In the genomic region with DNA sequence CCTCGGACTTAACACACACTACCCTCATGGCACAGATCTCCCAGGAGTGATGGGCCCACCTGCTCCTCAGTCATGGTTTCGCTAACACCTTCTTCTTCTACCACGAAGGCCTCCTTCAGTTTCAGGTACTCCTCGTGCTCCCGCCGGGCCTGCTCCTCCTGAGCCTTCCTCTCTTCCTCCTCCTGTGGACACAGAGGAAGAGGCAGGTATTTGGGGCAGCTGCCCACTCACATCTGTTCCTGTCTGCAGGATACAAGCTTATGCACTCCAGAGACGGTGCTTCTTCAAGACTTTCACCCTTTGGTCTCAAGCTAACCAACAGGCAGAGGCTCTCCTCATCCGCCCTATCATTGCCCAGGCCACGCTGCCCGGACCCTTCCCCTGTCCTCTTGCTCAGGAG, we compare ENCODE assay signal across 23 mouse cellular contexts. TPM values are rescaled to one million over a fixed set of nuclear protein-coding genes. Genes with fewer than 3 reads are reported as not detected.
DNase-seq lines count a peak whose midpoint lies in the region; TF ChIP-seq lines count a peak whose summit lies in the region.
"Had no signal": no experiment of that assay in that cellular context is flagged by ENCODE, and none has a peak within 500 bp of the region (broad histone marks: within the 10 kb centered on the region; RNA-seq: fewer than 3 reads in every experiment).

No protein-coding gene starts in this region.

- peak in 1 of 2 experiments; percentile 35 for DNase-seq in left cerebral cortex, adult 2 months (ENCODE audit: extremely low spot score in 1 of 2, low spot score in 2 of 2)
- DNase-seq in left cerebral cortex, adult 9 months (ENCODE audit: low spot score in 2 of 2): no peak
- DNase-seq in right cerebral cortex, adult 18-20 months: peak; percentile 61
- no peak for DNase-seq in right cerebral cortex, postnatal 10 days (ENCODE audit: low spot score in 2 of 2)
- peak; percentile 66 for DNase-seq in brain, adult 2 months (ENCODE audit: low read depth, low spot score)
- DNase-seq: adrenal gland, adult 2 months; adrenal gland, postnatal 14 days; cerebellum, adult 18-20 months; cerebellum, adult 9-10 months; cerebellum, postnatal 14 days; forebrain, postnatal 0 days; gastrocnemius, postnatal 10 days; gastrocnemius, postnatal 36 days; heart, adult 2 months; heart, postnatal 14 days; heart, postnatal 4 days had no signal

- no peak for TF ChIP-seq POLR2A in cortical plate, adult 2 months (IDR thresholded peaks at IDR 0.05; ENCODE audit: extremely low read depth, insufficient read depth, low read length)

- intact Hi-C loops in left cerebral cortex, adult 2 months (cut with DNase I): no loop called here

- no peak overlapping the region for H3K4me3 ChIP-seq in left cerebral cortex, adult 2 months
- no peak overlapping the region for H3K4me3 ChIP-seq in cortical plate, adult 2 months (ENCODE audit: insufficient read depth, low read length)
- H3K4me3 ChIP-seq: embryonic facial prominence, embryonic 12.5 days; embryonic facial prominence, embryonic 15.5 days; heart, adult 2 months; heart, embryonic 10.5 days; heart, embryonic 13.5 days; hindbrain, embryonic 12.5 days; hindbrain, embryonic 15.5 days had no signal

- TF ChIP-seq CTCF in left cerebral cortex, adult 2 months (IDR thresholded peaks at IDR 0.05): no peak
- TF ChIP-seq CTCF in cortical plate, adult 2 months (IDR thresholded peaks at IDR 0.05; ENCODE audit: extremely low read depth, insufficient read depth, low read length): no peak

- peak overlapping the region; percentile 99 for H3K27ac ChIP-seq in left cerebral cortex, adult 2 months
- peak overlapping the region; percentile 75 for H3K27ac ChIP-seq in cortical plate, adult 2 months (ENCODE audit: insufficient read depth, low read length)
- H3K27ac ChIP-seq: embryonic facial prominence, embryonic 12.5 days; embryonic facial prominence, embryonic 15.5 days; heart, adult 2 months; heart, embryonic 10.5 days; heart, embryonic 13.5 days; hindbrain, embryonic 12.5 days; hindbrain, embryonic 15.5 days had no signal

- H3K4me1 ChIP-seq in cortical plate, adult 2 months (ENCODE audit: control insufficient read depth, insufficient read depth, low read length): peaks cover 5% of the 10 kb centered on the region; the same call in 1 of the 2 replicates

RNA-seq across cellular contexts. Expression of gene Ddrgk1, which starts 5.9 kb away (rescaled TPM):
- total RNA-seq in left cerebral cortex, adult 2 months (2021): 100 to 1,000 TPM in 1 of 2 experiments, 10 to 100 TPM in 1; 96.3 to 106 TPM
- polyA plus RNA-seq in cortical plate, adult 2 months (2012; rRNA removed): 102 and 109 TPM in 2 replicates

RNA-seq across cellular contexts. Expression of gene Itpa, which starts 8.9 kb away (rescaled TPM):
- 10 to 100 TPM; 35.7 to 39.7 TPM for total RNA-seq in left cerebral cortex, adult 2 months (2021)
- polyA plus RNA-seq in cortical plate, adult 2 months (2012; rRNA removed): 64.5 TPM in 2 replicates

RNA-seq across cellular contexts. Expression of gene Lzts3, which starts 15.9 kb away (rescaled TPM):
- total RNA-seq in left cerebral cortex, adult 2 months (2021): 100 to 1,000 TPM; 202 to 214 TPM
- 200 and 201 TPM in 2 replicates for polyA plus RNA-seq in cortical plate, adult 2 months (2012; rRNA removed)

RNA-seq across cellular contexts. Expression of gene Ubox5, which starts 28.7 kb away (rescaled TPM):
- total RNA-seq in left cerebral cortex, adult 2 months (2021): 10 to 100 TPM; 10.0 to 12.5 TPM
- polyA plus RNA-seq in cortical plate, adult 2 months (2012; rRNA removed): 11.0 and 11.3 TPM in 2 replicates

RNA-seq across cellular contexts. Expression of gene Fastkd5, which starts 28.7 kb away (rescaled TPM):
- total RNA-seq in left cerebral cortex, adult 2 months (2021): 1 to 10 TPM; 7.9 to 8.7 TPM
- polyA plus RNA-seq in cortical plate, adult 2 months (2012; rRNA removed): 3.7 and 4.8 TPM in 2 replicates

Comparison
In these comparisons a context has a peak if more than half of its experiments do, and no peak if none do; other contexts are left out.
1. DNase-seq: peak in right cerebral cortex, adult 18-20 months (single experiment) and brain, adult 2 months (single experiment); none in left cerebral cortex, adult 9 months (0 of 2) and right cerebral cortex, postnatal 10 days (0 of 2).